In genomic region chr2:70562611-70562980, GRCm38 (mm10) we compare ENCODE assay signal across 10 mouse cellular contexts. TPM values are rescaled to one million over a fixed set of nuclear protein-coding genes. Genes with fewer than 3 reads are reported as not detected.
DNase-seq lines count a peak whose midpoint lies in the region; ATAC-seq and TF ChIP-seq lines count a peak whose summit lies in the region.
"Had no signal": no experiment of that assay in that cellular context is flagged by ENCODE, and none has a peak within 500 bp of the region (broad histone marks: within the 10 kb centered on the region; RNA-seq: fewer than 3 reads in every experiment).

No protein-coding gene starts in this region.

- DNase-seq in cerebellum, adult 2 months, result no peak
- DNase-seq in cerebellum, adult 9-11 months, result no peak
- DNase-seq in lung, postnatal 0 days (ENCODE audit: low spot score), result no peak
- no peak for DNase-seq in lung, postnatal 10 days
- DNase-seq in limb, embryonic 10.5 days (ENCODE audit: low spot score), result no peak
- DNase-seq in thymus, postnatal 0 days (ENCODE audit: low spot score), result no peak
- no peak for DNase-seq in left cerebral cortex, adult 18-20 months (ENCODE audit: low spot score in 2 of 2)
- DNase-seq: kidney, adult 9 months; lung, postnatal 4 days had no signal

- peak overlapping the region; percentile 41 for H3K4me2 ChIP-seq in lung, postnatal 0 days (replicated peaks; ENCODE audit: low read depth, low read length)
- H3K4me2 ChIP-seq in stomach, embryonic 16.5 days (ENCODE audit: low read depth, low read length), result peak overlapping the region; percentile 39

- TF ChIP-seq POLR2A in cerebellum, adult 2 months (IDR thresholded peaks at IDR 0.05; ENCODE audit: borderline replicate concordance, insufficient read depth, low read length), result no peak

- H3K27ac ChIP-seq in cerebellum, adult 2 months (ENCODE audit: insufficient read depth, low read length), result no peak overlapping the region
- H3K27ac ChIP-seq in lung, postnatal 0 days (ENCODE audit: low read length), result no peak overlapping the region
- H3K27ac ChIP-seq in limb, embryonic 10.5 days, result no peak overlapping the region
- H3K27ac ChIP-seq in stomach, embryonic 16.5 days (ENCODE audit: low read length), result no peak overlapping the region

- H3K9me3 ChIP-seq in lung, postnatal 0 days (ENCODE audit: low read length), result no peaks in the 10 kb centered on the region
- H3K9me3 ChIP-seq in limb, embryonic 10.5 days (replicated peaks), result no peaks in the 10 kb centered on the region
- H3K9me3 ChIP-seq in stomach, embryonic 16.5 days (replicated peaks; ENCODE audit: control insufficient read depth, low read length), result no peaks in the 10 kb centered on the region

- TF ChIP-seq EP300 in lung, postnatal 0 days (IDR thresholded peaks at IDR 0.05), result no peak

- H3K4me1 ChIP-seq in cerebellum, adult 2 months (ENCODE audit: control insufficient read depth, insufficient read depth, low read length), result no peaks in the 10 kb centered on the region
- H3K4me1 ChIP-seq in lung, postnatal 0 days (ENCODE audit: insufficient read depth, low read depth, low read length), result peaks cover 9% of the 10 kb centered on the region
- H3K4me1 ChIP-seq in limb, embryonic 10.5 days, result peaks cover 65% of the 10 kb centered on the region
- peaks cover 17% of the 10 kb centered on the region for H3K4me1 ChIP-seq in stomach, embryonic 16.5 days (ENCODE audit: control insufficient read depth, insufficient read depth, low read length)

- ATAC-seq in lung, postnatal 0 days, result no peak
- no peak for ATAC-seq in stomach, embryonic 16.5 days (ENCODE audit: insufficient read depth, low FRiP score)

- TF ChIP-seq CTCF in cerebellum, adult 2 months (IDR thresholded peaks at IDR 0.05; ENCODE audit: borderline replicate concordance, insufficient read depth, low read depth, low read length), result no peak
- TF ChIP-seq CTCF in lung, postnatal 0 days (IDR thresholded peaks at IDR 0.05), result no peak

- H3K36me3 ChIP-seq in lung, postnatal 0 days (ENCODE audit: insufficient read depth, low read length), result no peaks in the 10 kb centered on the region
- no peaks in the 10 kb centered on the region for H3K36me3 ChIP-seq in limb, embryonic 10.5 days
- no peaks in the 10 kb centered on the region for H3K36me3 ChIP-seq in stomach, embryonic 16.5 days (ENCODE audit: control insufficient read depth, insufficient read depth, low read length)

- H3K27me3 ChIP-seq in cerebellum, adult 2 months (ENCODE audit: control insufficient read depth, insufficient read depth, low read length), result peaks cover 10% of the 10 kb centered on the region; the same call in 1 of the 2 replicates
- H3K27me3 ChIP-seq in lung, postnatal 0 days (replicated peaks; ENCODE audit: insufficient read depth, low read length), result peaks cover 78% of the 10 kb centered on the region
- peaks cover 94% of the 10 kb centered on the region for H3K27me3 ChIP-seq in limb, embryonic 10.5 days (ENCODE audit: low read depth, poor library complexity, severe bottlenecking)
- peaks cover 88% of the 10 kb centered on the region for H3K27me3 ChIP-seq in stomach, embryonic 16.5 days (ENCODE audit: control insufficient read depth, insufficient read depth, low read length)

- no peak overlapping the region for H3K9ac ChIP-seq in lung, postnatal 0 days (replicated peaks; ENCODE audit: low read depth)
- no peak overlapping the region for H3K9ac ChIP-seq in stomach, embryonic 16.5 days (ENCODE audit: low read length)

- WGBS in cerebellum, adult 2 months, result under 1% methylated on average over 34 of the region's 34 CpGs
- WGBS in lung, postnatal 0 days, result 3% methylated on average over 31 of the region's 34 CpGs
- under 1% methylated on average over 32 of the region's 34 CpGs for WGBS in limb, embryonic 10.5 days
- WGBS in stomach, embryonic 16.5 days, result 1% methylated on average over 28 of the region's 34 CpGs

- peak overlapping the region; percentile 38 for H3K4me3 ChIP-seq in cerebellum, adult 2 months (replicated peaks; ENCODE audit: insufficient read depth, low read depth, low read length)
- H3K4me3 ChIP-seq in lung, postnatal 0 days (ENCODE audit: low read depth, low read length), result peak overlapping the region; percentile 10; the same call in 1 of the 2 replicates
- H3K4me3 ChIP-seq in limb, embryonic 10.5 days, result peak overlapping the region; percentile 40
- peak overlapping the region; percentile 25 for H3K4me3 ChIP-seq in stomach, embryonic 16.5 days (replicated peaks; ENCODE audit: low read length)

RNA-seq across cellular contexts. Expression of gene Gad1, which starts 9.7 kb away (rescaled TPM):
- 474 and 548 TPM in 2 replicates for polyA plus RNA-seq in cerebellum, adult 2 months (2012; rRNA removed)
- 0.26 and 0.31 TPM in 2 replicates for polyA plus RNA-seq in lung, postnatal 0 days (2015; fragmentation: Nextera tagmentation; extraction: Ambion mirVana)
- polyA plus RNA-seq in limb, embryonic 10.5 days (2016; fragmentation: Nextera tagmentation; extraction: Ambion mirVana), result 0.30 and 0.40 TPM in 2 replicates
- 0.28 and 0.34 TPM in 2 replicates for polyA plus RNA-seq in stomach, embryonic 16.5 days (2015; fragmentation: Nextera tagmentation; extraction: Ambion mirVana)
- 0.29 and 0.49 TPM in 2 replicates for polyA plus RNA-seq in thymus, postnatal 0 days (2015; fragmentation: Nextera tagmentation; extraction: Ambion mirVana)
- 100 to 1,000 TPM; 368 to 442 TPM for total RNA-seq in left cerebral cortex, adult 18-20 months (2021)

RNA-seq across cellular contexts. Expression of gene Erich2, which starts 54.0 kb away (rescaled TPM):
- 0.80 and 1.6 TPM in 2 replicates for polyA plus RNA-seq in cerebellum, adult 2 months (2012; rRNA removed)
- 16.4 and 19.1 TPM in 2 replicates for polyA plus RNA-seq in lung, postnatal 0 days (2015; fragmentation: Nextera tagmentation; extraction: Ambion mirVana)
- 0.19 and 0.59 TPM in 2 replicates for polyA plus RNA-seq in limb, embryonic 10.5 days (2016; fragmentation: Nextera tagmentation; extraction: Ambion mirVana)
- polyA plus RNA-seq in stomach, embryonic 16.5 days (2015; fragmentation: Nextera tagmentation; extraction: Ambion mirVana), result 2.6 and 2.7 TPM in 2 replicates
- polyA plus RNA-seq in thymus, postnatal 0 days (2015; fragmentation: Nextera tagmentation; extraction: Ambion mirVana), result 0.27 and 0.31 TPM in 2 replicates
- under 1 TPM; 0.61 to 0.91 TPM for total RNA-seq in left cerebral cortex, adult 18-20 months (2021)

Comparison
In these comparisons a context has a peak if more than half of its experiments do, and no peak if none do; other contexts are left out.
1. RNA of gene Gad1, which starts 9.7 kb away (polyA plus RNA-seq): 474 to 548 TPM in cerebellum, adult 2 months; 0.30 to 0.40 TPM in limb, embryonic 10.5 days, 0.29 to 0.49 TPM in thymus, postnatal 0 days, 0.28 to 0.34 TPM in stomach, embryonic 16.5 days and 0.26 to 0.31 TPM in lung, postnatal 0 days; every median in the first group is over 100 times any median in the second.
2. Peak in every context shown above with its lines, with median percentiles within 50 percentile points of each other: H3K4me3 ChIP-seq.